Mouse (Mus musculus) heart, embryonic 13.5 days (tissue): ENCODE results near the gene Sox8. TPM values are rescaled to one million over a fixed set of nuclear protein-coding genes. Genes with fewer than 3 reads are reported as not detected.

Experiments
- ATAC-seq: fragments of 200-750 bp; cut with Nextera tagmentation; 2 replicates; pipeline ENCODE4 v1.8.0; 2017; ENCODE audit warnings: moderate TSS enrichment; ENCODE audit not compliant: insufficient number of reproducible peaks, low FRiP score, low TSS enrichment; ENCODE audit errors: extremely low read depth
- H3K27ac ChIP-seq: fragments of 300-500 bp; sonication (generic); replicated peaks from 2 replicates; pipeline ENCODE4 v1.5.1; 2015; ENCODE audit warnings: moderate library complexity, mild to moderate bottlenecking, inconsistent platforms
- H3K27me3 ChIP-seq: fragments of 300-500 bp; sonication (generic); replicated peaks from 2 replicates; pipeline ENCODE4 v1.6.1; 2015; ENCODE audit warnings: mild to moderate bottlenecking, inconsistent platforms
- H3K36me3 ChIP-seq: fragments of 300-500 bp; sonication (generic); 2 replicates; pipeline ENCODE4 v1.6.1; 2015; ENCODE audit warnings: mild to moderate bottlenecking, inconsistent platforms
- H3K4me1 ChIP-seq: fragments of 300-500 bp; sonication (generic); 2 replicates; pipeline ENCODE4 v1.6.1; 2015; ENCODE audit warnings: inconsistent platforms
- H3K4me2 ChIP-seq: fragments of 300-500 bp; sonication (generic); 2 replicates; pipeline ENCODE4 v1.6.1; 2015; ENCODE audit warnings: inconsistent platforms, mild to moderate bottlenecking, moderate library complexity
- H3K4me3 ChIP-seq: fragments of 300-500 bp; sonication (generic); 2 replicates; pipeline ENCODE4 v1.5.1; 2015; ENCODE audit warnings: moderate library complexity, mild to moderate bottlenecking, inconsistent platforms
- H3K9ac ChIP-seq: fragments of 300-500 bp; sonication (generic); 2 replicates; pipeline ENCODE4 v1.6.1; 2015; ENCODE audit warnings: inconsistent platforms, mild to moderate bottlenecking, moderate library complexity
- H3K9me3 ChIP-seq: fragments of 300-500 bp; sonication (generic); 2 replicates; pipeline ENCODE4 v1.6.1; 2016; ENCODE audit warnings: inconsistent platforms
- WGBS: fragments of 180-500 bp; shearing (Covaris S2); methylation state at CpG from one replicate; pipeline ENCODE4 v1.1.7; 2015; ENCODE audit warnings: mixed read lengths; 5-methylcytosine and 5-hydroxymethylcytosine counted together
- polyA plus RNA-seq: library from polyadenylated mRNA; unstranded; fragments of >200 nt; fragmentation: Nextera tagmentation; extraction: Ambion mirVana; gene quantifications from 2 replicates; pipeline ENCODE4 v1.2.1, GENCODE M21; 2015

Sox8 gene
- polyA plus RNA-seq, 1 experiment from 2014 or later = 0.53 TPM

GRCm38 (mm10) chr17:25602366-25602765 is 31.9 kb upstream of the Sox8 start:
- H3K9ac ChIP-seq = no peak overlapping the region
- ATAC-seq = no peak
- H3K27me3 ChIP-seq = no peaks in the 10 kb centered on the region
- 63% methylated on average over 8 of the region's 8 CpGs for WGBS
- H3K27ac ChIP-seq = no peak overlapping the region
- H3K4me3 ChIP-seq = no peak overlapping the region
- no peak overlapping the region for H3K4me2 ChIP-seq
- no peaks in the 10 kb centered on the region for H3K9me3 ChIP-seq
- peaks cover 25% of the 10 kb centered on the region for H3K4me1 ChIP-seq
- 0 out of 2 replicates have a peak, but pooled peaks cover 3% of the 10 kb centered on the region for H3K36me3 ChIP-seq

- no peak for ATAC-seq
- no peak overlapping the region for H3K4me3 ChIP-seq
- H3K27ac ChIP-seq = no peak overlapping the region
- H3K4me1 ChIP-seq = peaks cover 37% of the 10 kb centered on the region
- no peak overlapping the region for H3K9ac ChIP-seq
- no peak overlapping the region for H3K4me2 ChIP-seq
- no peaks in the 10 kb centered on the region for H3K9me3 ChIP-seq
- 67% methylated on average over 3 of the region's 3 CpGs for WGBS
- peaks cover 24% of the 10 kb centered on the region for H3K36me3 ChIP-seq
- no peaks in the 10 kb centered on the region for H3K27me3 ChIP-seq
These were observed 27.1 kb upstream of the Sox8 start for GRCm38 (mm10) chr17:25597537-25597936.

DNA sequence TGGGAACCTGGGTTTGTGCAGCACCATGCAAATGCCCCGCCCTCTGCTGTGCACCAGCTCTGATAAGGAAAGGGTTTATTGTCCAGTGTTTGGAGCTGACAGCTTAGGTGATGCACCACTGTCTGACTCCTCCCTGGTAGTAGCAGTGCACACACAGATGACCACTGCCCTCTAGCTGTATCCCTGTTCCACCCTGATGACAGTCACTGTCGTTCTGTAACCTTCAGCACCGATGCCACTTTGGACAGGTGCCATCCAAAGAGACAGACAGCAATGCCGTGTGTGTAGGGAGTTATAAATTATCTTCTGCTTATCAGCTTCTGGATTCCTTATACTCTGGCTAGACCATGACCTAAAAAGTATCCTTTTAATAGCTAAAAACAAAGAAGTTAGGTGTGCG is 25.0 kb upstream of the Sox8 start:
- H3K9me3 ChIP-seq = peaks cover 5% of the 10 kb centered on the region
- H3K27me3 ChIP-seq = no peaks in the 10 kb centered on the region
- ATAC-seq = no peak
- 55% methylated on average over 5 of the region's 5 CpGs for WGBS
- H3K27ac ChIP-seq = no peak overlapping the region
- H3K9ac ChIP-seq = no peak overlapping the region
- H3K4me2 ChIP-seq = no peak overlapping the region
- H3K4me1 ChIP-seq = peaks cover 35% of the 10 kb centered on the region
- peaks cover 40% of the 10 kb centered on the region for H3K36me3 ChIP-seq
- H3K4me3 ChIP-seq = no peak overlapping the region

DNA sequence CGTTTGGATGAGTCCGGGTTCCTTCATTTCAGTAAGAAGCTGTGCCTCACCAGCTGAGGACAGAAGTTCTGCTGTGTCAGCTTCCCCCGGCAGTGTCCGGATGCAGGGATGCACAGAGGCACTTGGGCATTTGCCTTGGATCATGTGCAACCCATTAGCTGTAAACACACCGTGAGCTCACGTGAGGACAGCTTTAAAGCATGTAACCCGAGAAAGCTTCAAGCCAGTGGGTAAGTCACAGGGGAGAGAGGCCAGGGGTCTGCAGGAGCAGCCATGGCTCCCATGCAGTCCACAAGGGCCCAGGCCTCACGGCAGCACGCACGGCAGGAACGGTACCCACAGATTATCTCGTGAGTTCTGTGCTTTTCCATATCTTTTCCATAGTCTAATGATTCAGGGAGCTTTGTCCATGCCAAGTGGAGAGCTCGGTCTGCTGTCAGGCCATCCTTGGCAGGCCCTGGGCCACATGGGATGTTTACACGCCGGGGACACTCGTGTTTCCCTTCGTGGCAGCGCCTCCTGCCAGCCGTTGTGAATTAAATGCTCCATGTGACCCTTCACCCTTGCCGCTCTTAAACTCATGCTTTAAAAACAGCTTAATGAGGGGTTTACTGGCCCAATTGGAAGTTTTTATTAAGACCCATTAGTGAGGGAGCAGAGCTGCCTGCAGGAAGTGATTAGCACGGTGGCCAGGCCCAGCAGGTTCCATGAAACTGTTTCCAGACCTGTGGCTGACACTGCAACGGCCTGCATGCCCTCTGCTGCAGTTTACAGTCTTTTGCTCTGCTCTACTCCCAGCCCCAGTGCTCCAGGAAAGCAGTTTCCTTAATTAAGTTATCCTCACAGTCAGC is 23.1 kb upstream of the Sox8 start:
- ATAC-seq = no peak
- peaks cover 58% of the 10 kb centered on the region for H3K36me3 ChIP-seq
- H3K27me3 ChIP-seq = no peaks in the 10 kb centered on the region
- 64% methylated on average over 22 of the region's 22 CpGs for WGBS
- peaks cover 7% of the 10 kb centered on the region for H3K9me3 ChIP-seq
- H3K4me1 ChIP-seq = peaks cover 32% of the 10 kb centered on the region
- H3K27ac ChIP-seq = no peak overlapping the region
- H3K4me2 ChIP-seq = no peak overlapping the region
- peak overlapping the region; percentile 14 for H3K9ac ChIP-seq
- no peak overlapping the region for H3K4me3 ChIP-seq

- H3K36me3 ChIP-seq = peaks cover 69% of the 10 kb centered on the region
- ATAC-seq = no peak
These were observed 21.9 kb upstream of the Sox8 start for GRCm38 (mm10) chr17:25592336-25592735.

DNA sequence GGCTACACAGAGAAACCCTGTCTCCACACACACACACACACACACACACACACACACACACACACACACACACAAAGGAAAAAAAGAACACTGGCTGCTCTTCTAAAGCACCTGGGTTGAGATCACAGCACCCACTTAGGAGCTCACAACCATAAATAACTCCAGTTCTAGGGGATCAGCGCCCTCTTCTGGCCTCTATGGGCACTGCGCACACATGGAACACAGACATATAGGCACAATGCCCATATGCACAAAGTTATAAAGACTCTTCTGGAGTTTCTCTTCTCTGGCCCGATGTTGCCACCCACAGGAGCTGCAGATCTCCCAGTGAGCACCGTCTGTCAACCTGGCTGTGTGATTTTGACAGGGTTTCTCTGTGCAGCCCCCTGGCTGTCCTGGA is 20.5 kb upstream of the Sox8 start:
- no peak for ATAC-seq
- peaks cover 70% of the 10 kb centered on the region for H3K36me3 ChIP-seq

More at GRCm38 (mm10) chr17:25592336-25592735, 21.9 kb upstream of the Sox8 start:
- no peak overlapping the region for H3K9ac ChIP-seq
- H3K9me3 ChIP-seq = peaks cover 7% of the 10 kb centered on the region
- 70% methylated on average over 6 of the region's 6 CpGs for WGBS
- H3K27me3 ChIP-seq = no peaks in the 10 kb centered on the region
- peaks cover 32% of the 10 kb centered on the region for H3K4me1 ChIP-seq
- no peak overlapping the region for H3K4me2 ChIP-seq
- 0 out of 2 replicates have a peak overlapping the region, but pooled peaks have one; percentile 28 for H3K27ac ChIP-seq
- H3K4me3 ChIP-seq = no peak overlapping the region

GRCm38 (mm10) chr17:25590068-25590467 is 19.6 kb upstream of the Sox8 start:
- Histone ChIP-seq H3K4me1 (peaks cover 26% of the 10 kb centered on the region), H3K4me2 (no peak overlapping the region), H3K4me3 (no peak overlapping the region), H3K27ac (no peak overlapping the region), H3K27me3 (no peaks in the 10 kb centered on the region), H3K36me3 (peaks cover 79% of the 10 kb centered on the region), H3K9ac (no peak overlapping the region), H3K9me3 (peaks cover 7% of the 10 kb centered on the region)
- WGBS = 84% methylated on average over 6 of the region's 6 CpGs
- ATAC-seq = no peak

More for the DNA sequence above, 20.5 kb upstream of the Sox8 start:
- Histone ChIP-seq H3K4me3 (no peak overlapping the region), H3K4me1 (peaks cover 32% of the 10 kb centered on the region), H3K9me3 (peaks cover 7% of the 10 kb centered on the region), H3K27me3 (no peaks in the 10 kb centered on the region), H3K27ac (no peak overlapping the region), H3K4me2 (no peak overlapping the region), H3K9ac (no peak overlapping the region)
- WGBS = 81% methylated on average over 4 of the region's 4 CpGs

DNA sequence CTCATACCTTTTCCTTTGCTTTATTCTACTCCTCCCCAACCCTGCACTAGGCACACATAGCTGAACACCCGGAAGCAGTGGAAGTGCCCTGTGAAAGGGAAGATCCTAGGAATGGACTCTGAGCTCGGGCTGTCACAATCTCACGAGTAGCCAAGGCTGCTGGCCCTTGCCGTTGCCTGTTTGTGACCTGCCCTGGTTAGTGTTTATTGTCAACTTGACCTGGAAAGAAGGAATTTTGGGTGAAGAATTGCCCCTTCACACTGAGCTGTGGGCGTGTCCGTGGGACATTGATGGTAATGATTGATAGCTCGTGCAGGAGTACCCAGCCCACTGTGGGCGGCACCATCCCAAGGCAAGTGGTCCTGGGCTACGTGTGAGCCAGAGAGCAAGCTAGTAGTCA is 14.2 kb upstream of the Sox8 start:
- Histone ChIP-seq H3K9me3 (no peaks in the 10 kb centered on the region), H3K4me1 (peaks cover 40% of the 10 kb centered on the region), H3K4me2 (no peak overlapping the region), H3K9ac (no peak overlapping the region), H3K27me3 (no peaks in the 10 kb centered on the region), H3K36me3 (peaks cover 51% of the 10 kb centered on the region), H3K27ac (no peak overlapping the region), H3K4me3 (no peak overlapping the region)
- 90% methylated on average over 9 of the region's 9 CpGs for WGBS
- no peak for ATAC-seq

GRCm38 (mm10) chr17:25583858-25584257 is 13.4 kb upstream of the Sox8 start:
- Histone ChIP-seq H3K9ac (no peak overlapping the region), H3K4me2 (no peak overlapping the region), H3K27ac (no peak overlapping the region), H3K4me1 (peaks cover 43% of the 10 kb centered on the region), H3K9me3 (no peaks in the 10 kb centered on the region), H3K4me3 (no peak overlapping the region), H3K27me3 (no peaks in the 10 kb centered on the region), H3K36me3 (peaks cover 43% of the 10 kb centered on the region)
- 73% methylated on average over 8 of the region's 8 CpGs for WGBS
- no peak for ATAC-seq

DNA sequence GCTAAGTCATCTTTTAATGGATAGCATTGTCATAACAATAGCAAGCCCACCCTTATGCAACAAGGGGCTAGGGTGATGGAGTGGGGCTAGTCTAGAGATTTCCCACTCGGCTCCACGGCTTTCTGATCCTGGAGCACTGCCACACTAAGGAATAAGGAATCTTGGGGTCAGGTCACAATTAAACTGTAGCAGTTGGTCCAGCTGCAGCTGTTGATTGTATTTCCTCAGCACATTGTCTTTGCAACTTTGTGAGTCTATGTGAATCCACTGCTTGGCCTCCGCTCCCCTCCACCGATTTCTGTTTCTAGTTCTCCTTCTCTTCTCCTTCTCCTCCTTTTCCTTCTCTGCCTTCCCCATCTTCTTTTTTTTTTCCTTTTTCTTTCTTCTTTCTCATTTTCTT is 12.6 kb upstream of the Sox8 start:
- no peaks in the 10 kb centered on the region for H3K9me3 ChIP-seq
- WGBS = 86% methylated on average over 4 of the region's 4 CpGs
- no peak overlapping the region for H3K4me2 ChIP-seq

GRCm38 (mm10) chr17:25582076-25582475 is 11.6 kb upstream of the Sox8 start:
- H3K36me3 ChIP-seq = peaks cover 25% of the 10 kb centered on the region
- no peaks in the 10 kb centered on the region for H3K9me3 ChIP-seq
- peaks cover 6% of the 10 kb centered on the region; the same call in 1 of the 2 replicates for H3K27me3 ChIP-seq
- H3K4me3 ChIP-seq = 0 out of 2 replicates have a peak overlapping the region, but pooled peaks have one; percentile 1
- H3K4me2 ChIP-seq = peak overlapping the region; percentile 51
- H3K9ac ChIP-seq = peak overlapping the region; percentile 61
- ATAC-seq = no peak
- peaks cover 50% of the 10 kb centered on the region for H3K4me1 ChIP-seq
- 50% methylated on average over 8 of the region's 8 CpGs for WGBS
- H3K27ac ChIP-seq = peak overlapping the region; percentile 59

More for the DNA sequence above, 12.6 kb upstream of the Sox8 start:
- Histone ChIP-seq H3K36me3 (peaks cover 35% of the 10 kb centered on the region), H3K27ac (no peak overlapping the region), H3K4me3 (no peak overlapping the region), H3K9ac (no peak overlapping the region), H3K27me3 (no peaks in the 10 kb centered on the region), H3K4me1 (peaks cover 50% of the 10 kb centered on the region)
- ATAC-seq = no peak
